Mouse (Mus musculus): ENCODE data around the gene Acer1.
"Not testable (repeated sequence)": the region's sequence is repeated elsewhere in the genome, so short reads cannot be mapped to it uniquely, and the experiment has no call there.

Gene Acer1

DNA sequence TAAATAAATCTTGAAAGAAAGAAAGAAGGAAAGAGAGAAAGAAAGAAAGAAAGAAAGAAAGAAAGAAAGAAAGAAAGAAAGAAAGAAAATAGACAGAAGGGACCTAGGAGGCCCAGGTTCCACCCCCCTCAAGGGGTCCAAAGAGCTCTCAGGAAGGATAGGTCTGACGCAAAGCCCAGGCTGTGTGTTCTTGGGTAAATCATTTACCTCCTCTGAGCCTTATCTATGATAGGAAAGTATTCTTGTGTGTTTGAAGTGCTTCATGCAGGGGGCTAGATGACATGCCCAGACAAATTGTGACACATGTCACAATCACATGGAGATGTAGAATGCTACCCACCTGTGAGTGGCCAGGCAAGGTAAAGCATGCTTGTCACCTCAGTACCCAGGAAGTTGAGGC is 29.3 kb downstream of the Acer1 start:
- in situ Hi-C loops (cut with MboI): no loop called here

DNA sequence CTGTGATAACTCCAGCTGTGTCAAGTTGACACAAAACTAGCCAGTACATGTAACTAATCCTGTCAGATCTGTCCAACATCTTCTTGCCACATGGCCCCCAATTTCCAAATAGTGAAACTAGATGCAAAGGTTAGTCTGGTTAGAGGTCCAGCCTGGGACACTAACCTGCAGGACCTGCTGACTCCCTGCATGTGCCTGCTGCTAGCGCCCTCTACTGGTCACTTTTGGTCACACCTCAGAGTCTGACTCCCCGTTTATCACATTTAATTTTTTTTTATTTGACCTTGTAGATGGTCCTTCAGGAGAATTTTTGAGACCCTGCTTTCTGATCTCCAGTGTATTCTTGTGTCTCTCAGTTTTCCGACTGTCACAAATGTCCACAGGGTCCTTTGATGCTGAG is 31.0 kb downstream of the Acer1 start:
- in situ Hi-C loops (cut with MboI): no loop called here

DNA sequence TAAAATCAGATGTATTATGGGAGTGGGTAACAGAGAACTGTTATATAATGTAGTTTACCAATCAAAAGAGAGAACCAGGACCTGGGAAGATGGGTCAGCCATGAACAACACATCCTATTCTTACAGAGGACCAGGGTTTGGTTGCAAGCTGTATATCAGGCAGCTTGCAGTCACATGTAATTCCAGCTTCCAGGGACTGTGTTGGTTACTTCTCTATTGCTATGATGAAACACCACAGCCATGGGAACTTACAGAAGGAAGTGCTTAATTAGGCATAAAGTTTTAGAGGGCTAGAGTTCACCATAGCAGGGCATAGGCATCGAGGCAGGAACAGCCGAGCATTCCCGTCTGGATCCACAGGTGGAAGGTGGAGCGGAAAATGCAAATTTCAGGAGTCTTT is 43.2 kb downstream of the Acer1 start:
- in situ Hi-C loops (cut with MboI): no loop called here

DNA sequence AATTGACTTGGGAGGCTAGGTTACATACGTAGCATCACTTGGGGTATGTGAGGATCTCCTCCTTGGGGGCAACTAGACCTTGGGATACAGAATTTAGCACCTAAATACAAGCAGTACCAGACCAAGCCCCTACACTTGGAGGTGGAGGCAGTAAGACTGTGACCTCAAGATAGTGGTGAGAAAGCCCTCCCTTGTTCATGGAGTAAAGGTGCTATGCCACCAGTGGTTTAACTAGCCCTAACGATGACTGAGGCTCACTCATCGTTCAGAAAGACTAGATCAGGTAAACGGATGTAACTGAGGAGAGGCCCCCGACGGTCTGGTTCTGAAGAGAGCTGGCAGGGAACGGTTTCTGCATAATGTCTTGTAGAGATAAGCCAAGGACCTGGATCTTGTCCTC is 45.2 kb downstream of the Acer1 start:
- in situ Hi-C loops (cut with MboI): no loop called here

DNA sequence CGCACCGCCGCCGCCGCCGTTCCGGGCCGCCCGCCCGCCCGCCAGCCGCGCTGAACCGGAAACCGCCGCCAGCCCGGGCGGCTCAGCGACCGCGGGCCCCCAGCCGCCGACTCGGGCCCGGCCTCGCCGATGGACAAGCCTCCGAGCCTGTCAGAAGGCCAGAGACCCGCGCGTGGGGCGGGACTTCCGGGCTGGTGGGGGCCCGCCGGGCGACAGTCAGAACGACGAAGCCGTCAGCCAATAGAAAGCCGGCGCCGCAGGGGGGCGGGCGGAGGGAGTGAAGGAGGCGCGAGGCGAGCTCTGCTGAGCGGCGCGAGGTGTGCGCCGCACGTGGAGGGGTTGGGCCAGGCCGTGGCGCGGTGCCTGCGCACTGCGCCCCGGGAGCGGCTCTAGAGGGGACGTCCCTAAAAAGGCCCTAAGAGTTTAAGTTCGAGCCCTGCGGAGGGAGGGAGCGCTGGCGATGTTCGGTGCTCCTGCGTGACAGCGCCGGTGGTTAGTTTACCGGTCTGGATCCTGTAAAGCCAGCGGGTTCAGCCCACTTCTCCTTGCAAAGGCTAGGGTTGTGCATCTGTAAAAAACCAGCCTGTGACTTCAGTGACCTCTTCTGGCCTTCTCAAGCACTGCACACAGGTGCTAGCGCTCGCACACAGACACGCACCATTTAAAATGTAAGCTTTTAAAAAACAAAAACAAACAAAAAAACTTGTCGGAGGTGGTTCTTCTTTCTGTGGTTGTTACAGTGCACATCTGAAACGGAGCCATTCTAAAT is 46.4 kb downstream of the Acer1 start, which contains the start of gene Mllt1:
Gene Mllt1, minus strand, starts transcription at position 53 of the 769 bp plus-strand sequence.
- in situ Hi-C loops (cut with MboI): no loop called here

DNA sequence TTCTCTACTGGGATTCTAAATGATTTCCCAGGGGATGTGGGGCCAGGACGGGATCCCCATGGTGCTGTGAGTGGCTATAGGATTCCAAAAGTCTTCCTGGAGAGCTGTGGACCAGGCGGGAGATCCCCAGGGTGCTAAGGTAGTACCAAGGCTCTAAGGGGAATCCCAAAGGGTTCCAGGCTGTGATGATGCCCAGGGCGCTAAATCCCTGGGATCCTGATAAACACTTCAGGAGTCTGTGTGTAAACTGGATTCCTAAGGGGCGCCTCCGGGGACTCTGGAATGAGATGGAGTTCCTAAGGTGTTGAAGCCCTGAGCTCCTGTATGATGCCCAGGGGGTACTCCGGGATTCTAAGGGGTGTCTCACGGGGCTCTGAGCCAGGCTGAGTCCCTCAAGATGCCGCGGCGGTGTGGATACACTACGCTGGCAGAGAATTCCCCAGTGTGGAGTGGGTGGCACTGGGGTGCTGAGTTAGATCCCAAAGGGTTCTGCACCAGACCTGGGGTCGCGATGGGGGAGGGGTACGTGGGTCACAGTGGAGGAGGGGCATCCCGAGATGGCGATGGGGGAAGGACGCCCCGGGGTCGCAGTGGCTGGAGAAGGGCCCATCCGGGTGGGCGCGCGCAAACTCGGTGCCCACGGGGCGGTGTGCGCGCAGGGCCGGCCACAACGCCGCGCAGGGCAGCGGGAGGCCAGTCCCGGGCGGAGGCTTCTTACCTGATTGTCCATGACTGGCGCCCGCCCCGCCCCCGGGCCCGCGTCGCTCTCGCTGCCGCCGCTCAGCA is 47.2 kb downstream of the Acer1 start:
- in situ Hi-C loops (cut with MboI): no loop called here

DNA sequence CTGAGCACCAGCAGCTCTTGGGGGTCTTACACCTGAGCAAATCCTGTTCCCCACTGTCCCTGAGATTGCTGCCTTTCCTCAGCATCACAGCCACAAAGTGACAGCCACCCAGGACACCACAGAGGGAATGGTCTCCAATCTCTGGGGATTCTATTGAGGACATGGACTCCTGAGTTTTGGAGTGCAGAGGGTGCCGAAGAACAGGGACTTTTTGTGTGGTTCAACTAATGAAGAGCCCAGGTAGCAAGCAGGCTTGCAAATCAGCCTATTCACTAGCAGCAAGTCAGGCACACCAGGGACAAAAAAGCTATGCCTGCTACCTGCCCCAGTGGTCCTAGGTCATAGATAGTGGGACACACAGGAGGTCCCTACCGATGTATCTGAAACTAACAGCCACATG is 48.5 kb downstream of the Acer1 start:
- in situ Hi-C loops (cut with MboI): no loop called here

DNA sequence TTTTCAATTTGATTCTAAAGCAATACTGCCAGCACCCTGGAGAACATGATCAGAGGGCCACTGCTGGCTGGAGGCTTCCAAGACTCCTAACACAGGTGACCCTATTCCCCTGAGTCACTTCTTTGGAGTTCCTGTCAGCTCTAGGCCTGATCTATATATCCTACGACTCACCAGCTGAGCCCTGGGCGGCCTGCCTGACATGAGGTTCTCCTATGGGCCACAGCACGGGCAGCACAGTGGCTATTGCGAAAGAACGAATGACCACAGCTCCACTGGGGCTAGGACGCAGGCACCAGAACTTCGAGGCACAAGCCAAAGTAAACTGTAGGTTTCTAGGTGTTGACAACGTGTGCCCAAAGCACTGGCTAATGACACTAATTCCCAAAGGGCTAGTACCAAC is 51.9 kb downstream of the Acer1 start:
- in situ Hi-C loops (cut with MboI): no loop called here

DNA sequence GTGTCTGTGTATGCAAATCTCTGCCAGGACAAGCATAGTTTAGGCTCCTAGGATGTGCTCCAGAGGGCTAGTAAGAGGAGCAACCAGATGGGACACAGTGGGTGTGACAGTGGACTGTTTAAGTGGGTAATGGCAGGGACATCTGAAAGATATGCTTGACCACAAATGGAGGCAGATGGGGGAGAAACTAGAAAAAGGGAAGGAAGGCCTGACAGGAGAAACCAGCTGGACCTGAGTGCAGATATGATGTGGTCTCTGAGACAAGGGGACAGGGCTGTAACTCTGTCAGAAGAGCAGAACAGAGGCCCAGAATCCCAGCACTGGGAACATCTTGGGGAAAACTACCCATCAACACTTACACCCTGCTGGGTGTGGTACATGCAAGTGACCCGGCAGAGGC is 52.4 kb downstream of the Acer1 start:
- in situ Hi-C loops (cut with MboI): no loop called here

DNA sequence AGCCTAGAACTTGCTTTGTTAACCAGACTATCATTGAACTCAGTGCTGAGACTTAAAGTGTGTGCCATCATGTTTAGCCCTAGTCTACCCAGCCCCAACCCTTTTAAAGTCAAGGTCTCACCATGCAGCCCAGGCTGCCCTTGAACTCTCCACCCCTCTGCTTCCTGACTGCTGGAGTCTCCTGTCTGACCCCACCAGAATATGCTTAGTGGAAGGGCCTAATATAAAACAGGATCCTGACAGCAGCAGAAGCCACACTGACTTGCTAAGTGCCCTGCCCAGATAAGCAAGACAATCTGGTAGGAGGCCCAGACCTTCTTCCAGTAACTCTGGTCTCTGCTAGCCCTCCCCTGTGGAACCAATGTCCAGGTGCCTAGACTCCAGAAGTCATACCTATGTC is 52.8 kb downstream of the Acer1 start:
- in situ Hi-C loops (cut with MboI): no loop called here

DNA sequence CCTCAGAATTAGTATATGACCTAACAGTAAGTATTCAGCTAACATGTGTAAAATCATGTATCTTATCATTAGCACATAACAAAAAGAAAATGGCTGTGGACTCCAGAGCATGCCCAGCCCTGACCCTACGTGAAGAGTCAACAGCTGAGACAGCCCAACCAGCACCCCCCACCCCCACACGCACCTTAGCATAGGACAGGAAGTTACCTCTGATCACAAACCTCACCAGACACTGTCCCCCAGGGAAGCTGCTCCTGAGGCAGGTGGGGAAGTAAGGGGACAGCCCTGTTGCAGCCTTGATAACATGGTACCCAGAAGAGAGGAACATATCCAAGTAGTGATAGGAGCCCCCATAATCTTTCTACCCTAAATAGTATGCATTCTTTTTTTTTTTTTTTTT is 55.9 kb downstream of the Acer1 start:
- in situ Hi-C loops (cut with MboI): no loop called here

DNA sequence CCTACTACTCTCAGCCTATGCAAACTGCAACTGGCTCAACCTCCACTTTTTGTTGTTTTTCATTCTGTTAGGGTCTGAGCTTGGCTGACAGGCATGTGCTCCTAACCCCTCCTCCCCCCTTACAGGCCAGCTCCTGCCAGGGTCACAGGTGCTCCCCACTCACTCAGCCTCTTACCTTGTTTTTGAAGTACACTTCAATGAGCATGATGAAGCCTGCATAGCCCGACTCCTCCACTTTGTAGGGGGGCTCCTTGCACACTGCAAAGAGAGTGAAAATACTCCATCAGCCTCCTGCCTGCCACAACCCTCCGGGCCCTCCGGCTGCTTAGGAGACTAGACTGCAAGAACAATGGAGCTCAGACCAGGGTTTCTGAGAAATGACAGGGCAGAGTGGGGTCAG is 62.2 kb downstream of the Acer1 start:
- in situ Hi-C loops (cut with MboI): no loop called here

DNA sequence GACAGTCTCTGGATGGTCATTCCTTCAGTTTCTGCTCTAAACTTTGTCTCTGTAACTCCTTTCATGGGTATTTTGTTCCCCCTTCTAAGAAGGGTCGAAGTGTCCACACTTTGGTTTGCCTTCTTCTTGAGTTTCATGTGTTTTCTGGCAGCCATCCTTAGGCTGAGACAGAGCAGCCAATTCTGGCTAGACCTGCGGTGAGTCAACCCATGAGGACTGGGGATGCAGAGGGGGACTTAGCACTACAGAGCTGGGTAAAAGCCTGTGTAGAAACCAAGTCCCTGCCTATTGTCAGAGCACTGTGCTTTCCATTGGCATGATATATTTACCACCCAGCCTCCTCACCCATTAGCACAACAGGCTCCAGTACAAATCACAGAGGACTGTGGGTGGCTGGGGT is 64.8 kb downstream of the Acer1 start:
- in situ Hi-C loops (cut with MboI): no loop called here

DNA sequence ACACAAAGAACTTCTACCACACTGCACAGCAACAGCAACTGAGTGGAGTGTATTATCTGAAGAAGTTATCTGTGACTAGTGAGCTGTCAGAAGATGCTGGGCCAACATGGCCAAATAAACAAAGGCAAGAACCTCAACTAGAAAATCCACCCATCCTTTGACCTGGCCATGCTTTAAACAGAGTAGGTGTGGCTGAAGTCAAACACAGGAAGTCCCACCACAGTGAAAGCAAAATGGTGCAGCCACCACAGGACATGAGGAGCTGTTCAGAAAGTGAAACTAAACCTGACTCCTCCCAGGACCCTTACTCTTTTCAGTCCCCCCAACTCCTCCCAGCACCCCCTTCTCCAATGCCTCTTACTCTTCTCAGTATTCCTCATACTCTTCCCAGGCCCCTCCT is 68.5 kb downstream of the Acer1 start:
- in situ Hi-C loops (cut with MboI): no loop called here

DNA sequence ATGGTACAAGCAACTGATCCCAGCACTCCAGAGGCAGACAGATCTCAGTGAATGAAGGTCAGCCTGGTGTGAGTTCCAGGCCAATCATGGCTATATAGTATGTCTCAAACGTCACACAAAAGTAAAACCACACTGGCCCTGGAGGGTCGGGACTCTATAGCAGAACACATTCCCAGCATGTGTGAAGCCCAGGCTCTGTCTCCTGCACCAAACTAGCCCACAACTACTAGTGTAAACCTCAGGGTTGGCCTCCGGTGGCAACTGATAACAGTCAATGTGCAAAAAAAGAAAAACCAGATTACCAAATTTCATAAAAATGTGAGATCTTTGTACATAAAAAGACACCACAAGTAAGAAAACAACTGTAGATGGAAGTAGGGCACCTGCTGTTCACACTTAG is 68.9 kb downstream of the Acer1 start:
- in situ Hi-C loops (cut with MboI): no loop called here

DNA sequence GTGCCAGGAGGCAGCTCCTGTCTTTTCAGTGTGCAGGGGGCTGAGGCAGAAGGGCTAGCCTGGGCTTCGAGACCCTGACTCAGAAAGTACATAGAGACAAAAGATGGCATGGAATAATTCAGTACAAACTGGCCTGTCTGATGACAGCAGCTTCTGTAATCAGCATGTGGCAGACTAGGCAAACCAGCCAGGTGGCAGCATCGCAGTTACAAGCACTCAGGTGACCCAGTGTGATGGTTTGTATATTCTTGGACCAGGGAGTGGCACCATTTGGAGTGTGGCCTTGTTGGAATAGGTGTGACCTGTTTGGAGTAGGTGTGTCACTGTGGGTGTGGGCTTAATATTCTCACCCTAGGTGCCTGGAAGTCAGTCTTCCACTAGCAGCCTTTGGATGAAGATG is 72.2 kb downstream of the Acer1 start:
- in situ Hi-C loops (cut with MboI): not testable (repeated sequence)

DNA sequence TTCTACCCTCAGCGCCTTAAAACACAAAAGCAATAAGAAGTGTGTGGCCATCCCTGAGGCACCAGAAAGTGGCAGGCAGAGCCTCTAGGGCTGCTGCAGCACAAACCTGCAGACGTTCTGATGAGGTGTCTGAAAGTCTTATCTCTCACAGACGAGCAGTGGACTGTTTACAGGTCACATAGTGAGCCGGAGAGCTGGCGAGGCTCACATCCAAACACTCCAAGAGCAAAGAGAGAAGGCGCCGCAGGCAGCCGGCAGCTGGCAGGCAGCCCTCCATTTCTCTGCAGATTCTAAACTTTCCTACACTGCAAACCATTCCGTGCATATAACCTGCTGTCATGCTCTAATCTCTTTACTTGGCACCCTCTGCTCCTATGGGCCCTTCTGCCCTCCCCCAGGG is 74.0 kb downstream of the Acer1 start:
- in situ Hi-C loops (cut with MboI): no loop called here

DNA sequence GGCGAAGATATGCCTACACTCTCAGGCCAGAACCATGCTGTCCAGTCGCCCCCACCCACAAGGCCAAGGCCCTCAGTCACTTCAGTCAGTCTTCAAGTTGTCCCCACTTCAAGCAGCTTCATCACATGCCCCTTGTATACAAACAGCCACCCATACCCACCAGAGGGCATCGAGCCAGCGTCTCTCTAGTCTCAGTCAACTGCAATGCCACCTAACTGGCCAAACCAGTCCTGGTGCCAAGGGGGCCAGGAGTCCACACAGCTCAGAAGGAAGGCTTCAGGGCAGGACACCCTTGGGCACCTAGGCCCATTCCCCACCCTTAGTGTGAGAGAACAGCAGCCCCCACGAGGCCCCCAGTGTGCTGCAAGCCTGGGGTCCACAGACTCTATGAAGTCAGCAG is 74.8 kb downstream of the Acer1 start:
- in situ Hi-C loops (cut with MboI): no loop called here

DNA sequence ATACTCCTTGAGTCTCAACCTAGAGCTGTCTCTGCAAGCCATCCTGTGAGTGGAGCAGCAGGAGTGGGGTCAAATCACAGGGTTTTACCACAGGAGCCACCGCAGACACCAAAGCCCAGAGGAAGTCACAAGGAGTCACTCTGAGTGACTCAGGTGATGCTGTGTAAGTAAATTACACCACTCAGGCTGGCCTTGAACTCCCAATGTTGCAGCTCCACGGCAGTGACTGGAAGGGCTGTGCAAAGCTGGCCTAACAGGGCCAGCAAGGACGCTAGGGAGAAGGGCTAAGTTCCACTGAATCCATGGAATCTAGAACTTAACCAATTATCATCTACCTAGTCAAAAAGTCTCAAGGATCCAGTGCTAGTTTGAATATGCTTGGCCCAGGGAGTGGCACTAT is 75.8 kb downstream of the Acer1 start:
- in situ Hi-C loops (cut with MboI): no loop called here
